ENCODE assay signal across 9 mouse cellular contexts in the genomic region with DNA sequence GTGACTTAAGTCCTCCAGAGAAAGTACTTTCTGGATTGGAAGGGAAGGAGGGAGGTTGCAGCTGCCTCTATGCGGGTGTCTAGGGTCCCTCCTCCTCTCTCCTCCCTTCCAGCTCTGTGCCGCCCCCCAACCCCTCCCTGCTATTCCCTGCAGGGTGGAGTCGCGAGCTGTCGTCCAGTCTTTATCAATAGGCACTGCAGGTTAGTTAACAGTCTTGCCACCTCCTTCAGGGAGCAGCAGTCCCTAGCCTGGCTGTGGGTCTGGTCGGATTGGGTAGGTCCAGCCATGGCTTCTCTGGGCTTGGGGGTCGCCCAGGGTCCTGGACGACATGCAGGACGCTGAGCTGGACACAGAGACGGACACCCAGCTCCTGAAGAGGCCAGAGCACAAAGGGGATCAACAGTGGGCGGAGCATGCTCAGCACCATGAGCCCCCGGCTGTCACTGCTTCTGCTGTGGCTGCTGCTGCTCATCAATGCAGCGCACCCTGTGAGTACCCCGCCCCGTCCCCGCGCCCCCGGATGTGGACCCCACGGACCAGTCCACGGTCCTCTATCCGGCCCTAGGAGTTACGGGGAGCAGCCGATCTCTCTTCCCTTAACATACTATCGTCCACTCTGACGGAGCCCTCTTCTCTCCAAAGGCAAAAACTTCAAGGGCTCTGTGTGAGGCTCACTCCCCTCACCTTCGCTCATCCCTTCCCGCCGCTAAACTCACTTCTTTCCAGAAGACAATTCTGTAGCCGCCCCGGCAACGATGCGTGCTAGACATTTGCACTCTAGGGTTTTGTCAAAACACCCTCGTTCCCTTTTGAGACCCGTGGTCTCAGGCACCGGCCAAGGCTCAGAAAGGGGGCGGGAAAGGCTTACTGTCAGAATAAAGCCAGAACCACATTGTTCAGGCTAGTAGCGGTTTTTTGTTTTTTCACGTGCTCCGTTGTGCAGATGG. TPM values are rescaled to one million over a fixed set of nuclear protein-coding genes. Genes with fewer than 3 reads are reported as not detected.
DNase-seq lines count a peak whose midpoint lies in the region; ATAC-seq lines count a peak whose summit lies in the region.
"Had no signal": no experiment of that assay in that cellular context is flagged by ENCODE, and none has a peak within 500 bp of the region (broad histone marks: within the 10 kb centered on the region; RNA-seq: fewer than 3 reads in every experiment).

A gene (plus strand): TSS at position 51 of the 947 bp plus-strand sequence.

- H3K36me3 ChIP-seq in heart, embryonic 13.5 days: no peaks in the 10 kb centered on the region
- no peaks in the 10 kb centered on the region for H3K36me3 ChIP-seq in midbrain, embryonic 10.5 days

- peak within 1 kb of the TSS; percentile 51 for H3K9ac ChIP-seq in heart, embryonic 13.5 days

- H3K27me3 ChIP-seq in heart, embryonic 13.5 days (replicated peaks): peaks cover 47% of the 10 kb centered on the region
- H3K27me3 ChIP-seq in midbrain, embryonic 10.5 days (ENCODE audit: low read depth, poor library complexity, severe bottlenecking): peaks cover 51% of the 10 kb centered on the region
- H3K27me3 ChIP-seq: CH12.LX had no signal

- DNase-seq in heart, postnatal 14 days: no peak
- peak; percentile 37 for DNase-seq in adrenal gland, postnatal 10 days
- peak; percentile 71 for DNase-seq in midbrain, embryonic 10.5 days (ENCODE audit: low spot score)
- no peak for DNase-seq in T-cell, adult 2 months (ENCODE audit: low spot score)
- DNase-seq in left cerebral cortex, adult 8-10 months (ENCODE audit: low spot score in 2 of 2): no peak
- no peak for DNase-seq in urinary bladder, postnatal 14 days (ENCODE audit: low spot score)

- intact Hi-C loops in heart, postnatal 14 days (cut with DNase I): no loop called here

- ATAC-seq in heart, embryonic 13.5 days (ENCODE audit: extremely low read depth, insufficient number of reproducible peaks, low FRiP score, low TSS enrichment): peak; percentile 14; the same call in 1 of the 2 replicates
- peak; percentile 24 to 32; a peak in 2 of 4 replicates for ATAC-seq in hematopoietic stem cell, adult 5-6 weeks (replicated peaks in 1 of 2; ENCODE audit: insufficient read depth in 1 of 2, low FRiP score in 2 of 2, low TSS enrichment in 1 of 2, low read depth in 1 of 2, poor library complexity in 2 of 2, severe bottlenecking in 2 of 2)

- peak within 1 kb of the TSS; percentile 54 for H3K4me3 ChIP-seq in heart, embryonic 13.5 days
- H3K4me3 ChIP-seq in midbrain, embryonic 10.5 days: peak within 1 kb of the TSS; percentile 62

- H3K4me1 ChIP-seq in heart, embryonic 13.5 days: peaks cover 31% of the 10 kb centered on the region
- H3K4me1 ChIP-seq in midbrain, embryonic 10.5 days: peaks cover 22% of the 10 kb centered on the region

- H3K27ac ChIP-seq in heart, embryonic 13.5 days (replicated peaks): no peak within 1 kb of the TSS
- peak within 1 kb of the TSS; percentile 81 for H3K27ac ChIP-seq in midbrain, embryonic 10.5 days (replicated peaks)

- WGBS in heart, embryonic 13.5 days: 2% methylated on average over 38 of the region's 39 CpGs
- under 1% methylated on average over 39 of the region's 39 CpGs for WGBS in midbrain, embryonic 10.5 days

- peak within 1 kb of the TSS; percentile 81 for H3K4me2 ChIP-seq in heart, embryonic 13.5 days

- H3K9me3 ChIP-seq in heart, embryonic 13.5 days: no peaks in the 10 kb centered on the region
- H3K9me3 ChIP-seq in midbrain, embryonic 10.5 days (replicated peaks): no peaks in the 10 kb centered on the region

RNA-seq across cellular contexts. Expression of the gene that starts here (rescaled TPM):
- polyA plus RNA-seq in heart, embryonic 13.5 days (2015; fragmentation: Nextera tagmentation; extraction: Ambion mirVana): 0.09 TPM in 2 replicates
- under 1 TPM in 1 of 2 experiments, not detected in 1; 0.24 TPM for total RNA-seq in heart, postnatal 14 days (2021)
- 10 to 100 TPM; 12.7 to 17.7 TPM for total RNA-seq in adrenal gland, postnatal 10 days (2021)
- not detected in 2 replicates for total RNA-seq in hematopoietic stem cell, adult 5-6 weeks (2017)
- 0.26 and 0.79 TPM in 2 replicates for polyA plus RNA-seq in midbrain, embryonic 10.5 days (2016; fragmentation: Nextera tagmentation; extraction: Ambion mirVana)
- under 1 TPM in 2 of 4 experiments, not detected in 2; 0.52 to 0.63 TPM for total RNA-seq in left cerebral cortex, adult 8-10 months (2022)
- total RNA-seq: CH12.LX had no signal

Comparison
In these comparisons a context has a peak if more than half of its experiments do, and no peak if none do; other contexts are left out.
1. RNA of the gene that starts here (total RNA-seq): 12.7 to 17.7 TPM in adrenal gland, postnatal 10 days; 0.52 to 0.63 TPM in left cerebral cortex, adult 8-10 months, 0.24 TPM in heart, postnatal 14 days and not detected in hematopoietic stem cell, adult 5-6 weeks; every median in the first group is over 4 times any median in the second.
2. Peak in ATAC-seq, H3K4me3 ChIP-seq, H3K9ac ChIP-seq and H3K4me2 ChIP-seq in heart, embryonic 13.5 days; RNA of the gene not detected or under 1 TPM.
3. Peak in ATAC-seq in hematopoietic stem cell, adult 5-6 weeks; RNA of the gene not detected or under 1 TPM.
4. Peak in DNase-seq, H3K4me3 ChIP-seq and H3K27ac ChIP-seq in midbrain, embryonic 10.5 days; RNA of the gene not detected or under 1 TPM.